ENCODE assay signal across 21 mouse cellular contexts in the genomic region with DNA sequence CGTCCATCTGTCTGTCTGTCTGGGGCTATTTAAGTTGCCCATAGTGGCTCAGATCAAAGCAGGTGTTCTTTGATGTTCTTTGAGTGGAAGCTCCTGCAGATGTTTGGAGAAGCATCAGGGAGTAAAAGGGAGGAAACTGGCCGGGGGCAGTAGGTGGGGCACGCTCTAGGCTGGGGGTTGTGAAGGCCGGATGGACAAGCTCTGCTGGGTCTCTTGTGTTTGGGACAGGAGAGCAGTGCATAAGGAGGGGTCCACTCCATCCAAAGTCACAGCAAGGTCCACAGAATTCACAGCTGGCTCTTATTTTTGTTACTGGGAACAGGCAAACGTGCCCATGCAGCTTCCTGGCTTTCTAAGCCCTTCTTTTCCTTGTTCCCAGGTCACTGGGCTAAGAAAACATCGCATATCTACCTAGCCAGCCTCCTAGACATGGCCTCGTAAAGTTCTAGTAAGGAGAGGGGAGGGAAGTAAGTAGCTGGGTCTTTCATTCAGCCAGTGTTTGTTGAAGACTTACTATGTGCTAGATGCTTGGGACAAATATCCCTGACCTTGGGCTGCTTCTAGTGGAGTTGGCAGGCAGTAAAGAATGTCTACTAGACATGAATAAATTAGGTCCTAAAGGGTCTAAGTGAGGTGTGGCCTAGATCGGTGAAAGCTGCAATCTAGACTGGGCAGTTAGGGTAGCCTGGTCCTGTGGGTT. TPM values are rescaled to one million over a fixed set of nuclear protein-coding genes. Genes with fewer than 3 reads are reported as not detected.
DNase-seq lines count a peak whose midpoint lies in the region; ATAC-seq lines count a peak whose summit lies in the region.
"Had no signal": no experiment of that assay in that cellular context is flagged by ENCODE, and none has a peak within 500 bp of the region (broad histone marks: within the 10 kb centered on the region; RNA-seq: fewer than 3 reads in every experiment).

No protein-coding gene starts in this region.

- H3K36me3 ChIP-seq in kidney, embryonic 16.5 days (ENCODE audit: insufficient read depth, low read length), result no peaks in the 10 kb centered on the region
- no peaks in the 10 kb centered on the region for H3K36me3 ChIP-seq in neural tube, embryonic 13.5 days
- H3K36me3 ChIP-seq: embryonic facial prominence, embryonic 12.5 days; forebrain, embryonic 15.5 days; heart, embryonic 13.5 days; hindbrain, embryonic 13.5 days had no signal

- 23% methylated on average over 8 of the region's 8 CpGs for WGBS in kidney, embryonic 16.5 days
- WGBS in neural tube, embryonic 13.5 days, result 69% methylated on average over 8 of the region's 8 CpGs

- H3K4me3 ChIP-seq in kidney, embryonic 16.5 days (ENCODE audit: low read length), result no peak overlapping the region
- no peak overlapping the region for H3K4me3 ChIP-seq in neural tube, embryonic 13.5 days
- H3K4me3 ChIP-seq: embryonic facial prominence, embryonic 12.5 days; forebrain, embryonic 15.5 days; heart, embryonic 13.5 days; hindbrain, embryonic 13.5 days had no signal

- intact Hi-C loops in heart, postnatal 36 days (cut with DNase I), result no loop called here

- H3K9ac ChIP-seq in kidney, embryonic 16.5 days (replicated peaks; ENCODE audit: low read length), result no peak overlapping the region
- no peak overlapping the region for H3K9ac ChIP-seq in neural tube, embryonic 13.5 days
- H3K9ac ChIP-seq: embryonic facial prominence, embryonic 12.5 days; forebrain, embryonic 15.5 days; heart, embryonic 13.5 days; hindbrain, embryonic 13.5 days had no signal

- no peaks in the 10 kb centered on the region for H3K9me3 ChIP-seq in kidney, embryonic 16.5 days (ENCODE audit: low read length)
- H3K9me3 ChIP-seq in neural tube, embryonic 13.5 days, result no peaks in the 10 kb centered on the region
- H3K9me3 ChIP-seq: embryonic facial prominence, embryonic 12.5 days; forebrain, embryonic 15.5 days; heart, embryonic 13.5 days; hindbrain, embryonic 13.5 days had no signal

- ATAC-seq in kidney, embryonic 16.5 days (ENCODE audit: low FRiP score, low TSS enrichment), result 0 out of 2 replicates have a peak, but pooled peaks have one; percentile 56
- ATAC-seq in neural tube, embryonic 13.5 days (ENCODE audit: low read depth), result no peak
- ATAC-seq: forebrain, embryonic 15.5 days; hindbrain, postnatal 0 days had no signal

- DNase-seq in heart, adult 11 months, result peak; percentile 77
- DNase-seq in heart, postnatal 36 days, result no peak
- DNase-seq in kidney, postnatal 36 days, result no peak
- no peak for DNase-seq in neural tube, embryonic 10.5 days (ENCODE audit: extremely low spot score, low spot score)
- DNase-seq in embryo, embryonic 11 days, result no peak
- DNase-seq: adrenal gland, postnatal 10 days; cerebellum, adult 11 months; cerebellum, adult 8-10 months; cerebellum, postnatal 14 days; gastrocnemius, postnatal 14 days; heart, postnatal 10 days had no signal

- H3K4me2 ChIP-seq in kidney, embryonic 16.5 days (replicated peaks; ENCODE audit: low read depth, low read length), result no peak overlapping the region
- H3K4me2 ChIP-seq in neural tube, embryonic 13.5 days, result no peak overlapping the region
- H3K4me2 ChIP-seq: embryonic facial prominence, embryonic 12.5 days; forebrain, embryonic 15.5 days; heart, embryonic 13.5 days; hindbrain, embryonic 13.5 days had no signal

- H3K27ac ChIP-seq in kidney, embryonic 16.5 days (ENCODE audit: low read length), result no peak overlapping the region
- peak overlapping the region; percentile 40; the same call in 1 of the 2 replicates for H3K27ac ChIP-seq in neural tube, embryonic 13.5 days (replicated peaks)
- H3K27ac ChIP-seq: embryonic facial prominence, embryonic 12.5 days; forebrain, embryonic 15.5 days; heart, embryonic 13.5 days; hindbrain, embryonic 13.5 days; hindbrain, postnatal 0 days had no signal

- peaks cover 3% of the 10 kb centered on the region; the same call in 1 of the 2 replicates for H3K27me3 ChIP-seq in kidney, embryonic 16.5 days (ENCODE audit: insufficient read depth, low read length)
- H3K27me3 ChIP-seq in neural tube, embryonic 13.5 days, result peaks cover 9% of the 10 kb centered on the region; the same call in 1 of the 2 replicates
- H3K27me3 ChIP-seq: forebrain, embryonic 15.5 days; heart, embryonic 13.5 days had no signal

- H3K4me1 ChIP-seq in kidney, embryonic 16.5 days (ENCODE audit: insufficient read depth, low read length), result peaks cover 27% of the 10 kb centered on the region
- H3K4me1 ChIP-seq in neural tube, embryonic 13.5 days (replicated peaks), result no peaks in the 10 kb centered on the region
- H3K4me1 ChIP-seq: forebrain, embryonic 15.5 days had no signal

RNA-seq across cellular contexts. Expression of gene Slc30a1, which starts 25.9 kb away (rescaled TPM):
- 10 to 100 TPM; 19.7 to 27.2 TPM for total RNA-seq in heart, postnatal 36 days (2021)
- polyA plus RNA-seq in kidney, embryonic 16.5 days (2015; fragmentation: Nextera tagmentation; extraction: Ambion mirVana), result 1.6 and 2.0 TPM in 2 replicates
- 3.5 and 3.6 TPM in 2 replicates for polyA plus RNA-seq in neural tube, embryonic 13.5 days (2015; fragmentation: Nextera tagmentation; extraction: Ambion mirVana)

RNA-seq across cellular contexts. Expression of gene Rd3, which starts 44.7 kb away (rescaled TPM):
- total RNA-seq in heart, postnatal 36 days (2021), result under 1 TPM; 0.16 to 0.53 TPM
- polyA plus RNA-seq in kidney, embryonic 16.5 days (2015; fragmentation: Nextera tagmentation; extraction: Ambion mirVana), result 0.55 TPM in 2 replicates
- polyA plus RNA-seq in neural tube, embryonic 13.5 days (2015; fragmentation: Nextera tagmentation; extraction: Ambion mirVana), result 12.4 and 16.1 TPM in 2 replicates
- total RNA-seq: common myeloid progenitor, adult 5-6 weeks; hematopoietic stem cell, adult 5-6 weeks had no signal
- polyA plus RNA-seq: C2C12 had no signal
